Mouse (Mus musculus) cerebellum, postnatal 25 days (tissue): Measurements from ENCODE around the gene Gapdh.

Source experiments
- DNase-seq, 2 experiments: peaks; one replicate each; pipeline ENCODE4 v3.0.0; 2021; ENCODE audit warnings: mixed read lengths in 2 of 2

The Gapdh gene

DNA sequence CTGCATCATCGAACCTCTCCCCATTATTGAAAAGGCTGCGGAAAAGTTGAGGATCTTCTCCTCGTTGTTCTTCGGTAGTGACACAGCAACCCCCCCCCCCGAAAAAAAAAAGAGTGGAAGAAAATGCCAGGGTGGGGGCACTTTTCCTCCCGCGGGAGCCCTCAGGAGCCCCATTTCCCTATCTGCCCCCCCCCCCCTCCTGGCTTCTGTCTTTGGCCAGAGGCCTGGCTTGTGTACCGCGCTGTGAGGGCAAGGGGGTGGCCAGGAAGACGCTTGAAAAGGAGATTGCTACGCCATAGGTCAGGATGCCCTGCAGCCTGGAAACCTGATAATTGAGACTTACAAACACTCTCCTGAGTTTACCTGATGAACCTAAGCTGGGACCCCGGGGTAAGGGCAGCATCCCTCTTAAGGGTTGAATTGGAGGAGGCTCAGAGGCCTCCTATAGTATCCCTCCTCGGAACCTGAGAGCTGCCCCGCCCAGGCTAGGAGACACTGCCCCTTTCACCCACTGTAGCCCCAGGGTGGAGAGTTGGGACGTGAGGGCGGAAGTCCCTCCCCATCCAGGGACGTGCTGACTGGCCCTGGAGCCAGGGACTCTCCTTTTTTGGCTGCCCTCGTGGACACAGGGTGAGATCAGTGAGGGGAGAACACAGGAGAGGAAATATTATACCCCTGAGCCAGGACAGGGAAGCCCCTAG lies at the start of gene Gapdh:
Gene Gapdh, minus strand, starts transcription at position 417 of the 701 bp plus-strand sequence.
- DNase-seq, result peak; percentile 81 to 86

DNA sequence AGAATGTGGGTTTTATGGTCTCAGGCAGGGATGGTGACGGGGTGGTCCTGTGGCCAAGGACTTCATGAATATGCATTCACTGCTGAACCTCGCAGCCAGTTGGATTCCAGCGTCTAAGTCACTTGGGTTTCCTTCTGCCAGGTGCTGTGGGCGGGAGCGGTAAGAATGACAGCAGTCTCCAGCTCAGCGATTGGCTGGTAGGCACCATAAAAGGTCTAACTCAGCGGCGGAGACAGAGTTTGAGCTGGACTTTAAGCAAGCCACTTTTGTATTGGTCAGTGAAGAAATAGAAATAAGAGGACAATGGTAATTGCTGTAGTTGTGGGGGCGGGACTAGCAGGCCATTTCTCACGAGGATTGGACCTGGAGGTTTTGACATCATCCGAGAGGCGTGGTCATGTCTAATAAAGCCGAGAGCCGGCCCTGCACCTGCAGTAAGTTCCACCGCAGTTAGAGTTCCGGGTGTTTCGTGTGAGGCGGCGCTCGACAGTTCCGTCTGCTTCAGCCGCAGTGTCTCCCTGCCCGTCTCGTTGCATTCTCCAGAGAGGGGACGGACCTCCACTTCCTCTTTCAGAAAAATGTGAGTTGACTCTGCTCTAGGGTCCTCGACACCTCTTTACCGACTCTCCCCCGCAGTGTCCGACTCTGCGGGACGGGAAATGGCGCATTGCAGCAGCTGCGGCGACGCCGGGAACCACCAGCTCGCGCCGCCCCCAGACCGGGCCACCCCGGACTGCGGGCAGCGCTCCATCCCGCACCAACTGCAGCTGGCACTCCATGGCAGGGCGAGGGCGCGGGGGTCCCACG lies 49.1 kb upstream of the Gapdh start, which contains the start of gene Vamp1:
Gene Vamp1, plus strand, starts transcription at position 404 of the 807 bp plus-strand sequence.
- DNase-seq, result peak; percentile 96 to 97

GRCm38 (mm10) chr6:125213715-125214114 lies 47.4 kb upstream of the Gapdh start:
- no peak for DNase-seq

DNA sequence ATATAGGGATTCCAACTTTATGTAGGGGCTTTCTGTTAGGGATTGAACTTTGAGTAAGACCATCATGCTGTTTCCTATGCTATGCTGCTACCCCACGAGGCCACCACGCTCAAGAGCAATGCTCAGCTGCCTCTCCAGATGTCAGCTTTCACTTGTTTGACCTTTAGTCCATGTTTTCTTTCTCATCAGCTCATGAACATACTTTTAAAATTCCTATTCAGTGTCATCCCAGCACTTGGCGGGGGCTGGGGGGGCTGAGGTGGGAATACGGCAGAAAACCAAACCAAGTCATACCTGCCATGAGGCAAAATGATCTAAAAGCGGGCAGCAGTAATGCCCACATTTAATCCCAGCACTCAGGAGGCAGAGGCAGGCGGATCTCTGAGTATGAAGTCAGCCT lies 46.9 kb upstream of the Gapdh start:
- no peak for DNase-seq

DNA sequence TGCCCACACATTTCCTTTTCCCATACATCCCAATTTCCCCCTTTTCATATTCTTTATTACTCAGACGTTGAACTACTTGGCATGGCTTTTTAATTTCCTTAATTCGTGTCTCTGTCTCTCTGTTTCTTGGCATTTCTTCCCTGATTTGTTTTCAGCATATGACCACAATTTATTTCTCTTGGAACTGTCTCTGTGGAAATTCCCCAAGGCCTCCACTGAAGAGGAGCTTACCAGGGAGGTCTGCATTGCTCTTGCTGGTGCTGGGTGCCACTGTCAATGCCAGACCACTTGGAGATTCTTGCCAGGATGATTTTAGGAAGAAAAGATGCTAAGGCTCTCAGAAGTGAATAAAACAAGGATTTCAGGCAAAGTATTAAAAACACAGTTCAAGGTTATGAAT lies 46.4 kb upstream of the Gapdh start:
- no peak for DNase-seq

GRCm38 (mm10) chr6:125210436-125210835 lies 44.2 kb upstream of the Gapdh start:
- DNase-seq, result no peak

- DNase-seq, result no peak
Measured at GRCm38 (mm10) chr6:125197166-125197565, 30.9 kb upstream of the Gapdh start.

DNA sequence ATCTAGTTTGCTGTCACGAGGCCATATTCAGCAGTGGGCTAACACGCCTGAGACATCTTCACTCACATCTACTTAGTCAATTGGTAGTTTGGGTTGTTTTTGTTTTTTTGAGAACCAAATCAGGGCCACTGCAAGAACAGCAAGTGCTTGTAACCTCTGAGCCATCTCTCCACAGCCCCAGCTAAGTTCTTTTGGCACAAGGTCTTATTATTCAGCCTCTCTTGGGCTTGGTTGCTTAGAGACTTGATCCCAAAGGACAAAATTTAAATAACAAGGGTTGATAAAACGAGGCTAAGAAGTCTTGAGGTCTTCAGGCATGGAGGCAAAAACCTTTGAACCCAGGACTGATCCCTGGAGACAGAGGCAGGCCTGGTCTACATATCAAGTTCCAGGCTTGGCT lies 30.0 kb upstream of the Gapdh start:
- no peak for DNase-seq

DNA sequence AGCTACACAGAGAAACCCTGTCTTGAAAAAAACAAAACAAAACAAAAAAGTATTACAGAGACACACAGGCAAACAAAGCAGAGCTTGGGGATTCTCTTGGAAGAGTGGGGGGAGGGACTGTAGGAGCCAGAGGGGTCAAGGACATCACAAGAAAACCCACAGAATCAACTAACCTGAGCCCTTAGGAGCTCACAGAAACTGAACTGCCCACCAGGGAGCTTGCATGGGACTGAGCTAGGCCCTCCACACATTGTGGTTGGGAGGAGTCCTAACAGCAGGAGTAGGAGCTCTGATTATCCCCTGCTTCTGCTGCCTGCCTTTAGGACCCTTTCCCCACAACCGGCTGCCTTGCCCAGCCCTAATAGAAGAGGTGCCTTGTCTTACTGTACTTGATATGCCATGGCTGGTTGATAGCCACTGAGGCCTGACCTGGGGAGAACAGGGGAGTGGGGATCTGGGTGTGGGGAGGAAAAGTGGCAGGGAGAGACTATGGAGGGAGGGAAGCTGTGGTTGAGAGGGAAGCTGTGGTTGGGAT lies 29.3 kb upstream of the Gapdh start:
- no peak for DNase-seq

DNA sequence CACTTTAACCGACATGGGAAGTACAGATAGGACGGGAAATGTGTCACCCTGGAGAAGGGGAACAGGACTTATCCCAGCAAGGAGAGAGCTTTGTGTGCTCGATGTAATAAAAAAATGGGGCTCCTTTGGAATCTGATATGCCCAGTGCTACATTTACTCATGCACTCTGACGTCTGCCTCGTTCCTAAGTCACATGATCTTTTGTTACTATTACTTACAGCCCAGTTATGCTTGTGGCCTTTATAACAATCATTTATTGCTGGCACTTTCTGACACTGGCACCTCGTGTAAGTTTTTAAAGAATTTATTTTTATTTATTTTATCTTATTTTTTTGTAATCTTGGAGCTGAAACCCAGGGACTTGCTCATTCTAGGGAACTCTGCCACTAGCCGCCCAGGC lies 27.1 kb upstream of the Gapdh start:
- DNase-seq, result no peak

DNA sequence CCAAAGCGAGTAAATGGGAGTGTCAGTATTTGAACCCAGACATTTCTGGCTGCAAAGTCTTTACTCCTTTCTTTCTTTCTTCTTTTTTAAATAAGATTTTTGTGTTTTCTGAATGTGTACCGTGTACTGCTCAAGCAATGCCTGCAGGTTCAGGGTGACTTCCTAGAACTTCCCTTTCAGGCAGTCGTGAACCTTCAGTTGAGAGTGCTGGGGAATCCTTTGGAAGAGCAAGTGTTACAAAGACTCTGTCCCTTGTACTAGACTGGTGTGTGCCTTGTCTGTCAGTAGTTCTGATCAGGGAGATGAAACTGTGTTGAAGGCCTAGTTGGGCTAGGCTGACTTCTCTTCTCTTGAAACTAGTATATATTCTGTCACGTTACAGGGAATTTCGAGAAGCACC lies 26.6 kb upstream of the Gapdh start:
- no peak for DNase-seq

DNA sequence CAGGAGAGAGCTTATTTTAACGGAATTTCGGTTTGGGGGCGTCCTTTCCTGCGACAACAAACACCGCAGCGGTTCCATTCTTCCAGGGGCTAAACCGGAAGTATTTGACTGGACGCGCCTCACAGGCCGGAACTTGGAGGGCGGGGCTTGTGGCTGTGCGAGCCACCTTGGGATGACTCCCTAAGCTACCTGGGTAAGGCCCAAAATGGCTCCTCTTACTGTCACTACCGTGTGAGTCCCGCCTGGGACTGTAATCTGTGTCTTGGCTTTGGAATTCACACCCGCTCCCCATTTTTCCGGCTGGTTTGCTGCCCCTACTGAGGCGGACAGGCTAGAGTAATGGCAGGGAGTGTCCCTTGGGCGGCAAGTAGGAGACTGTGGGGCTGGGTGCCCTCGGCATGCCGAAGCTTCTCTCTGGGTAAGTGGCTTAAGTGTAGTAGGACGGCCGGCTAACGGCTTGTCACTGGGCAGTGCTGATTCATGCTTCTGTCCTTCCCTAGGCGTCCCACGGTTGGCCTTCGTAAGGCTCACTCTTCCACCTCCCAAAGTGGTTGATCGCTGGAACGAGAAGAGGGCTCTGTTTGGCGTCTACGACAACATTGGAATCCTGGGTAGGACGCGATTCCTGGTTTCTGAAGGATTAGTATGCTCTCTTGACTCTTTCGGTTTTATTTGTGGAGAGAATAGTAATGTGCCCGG lies 25.9 kb upstream of the Gapdh start:
- DNase-seq, result peak; percentile 93 to 97

DNA sequence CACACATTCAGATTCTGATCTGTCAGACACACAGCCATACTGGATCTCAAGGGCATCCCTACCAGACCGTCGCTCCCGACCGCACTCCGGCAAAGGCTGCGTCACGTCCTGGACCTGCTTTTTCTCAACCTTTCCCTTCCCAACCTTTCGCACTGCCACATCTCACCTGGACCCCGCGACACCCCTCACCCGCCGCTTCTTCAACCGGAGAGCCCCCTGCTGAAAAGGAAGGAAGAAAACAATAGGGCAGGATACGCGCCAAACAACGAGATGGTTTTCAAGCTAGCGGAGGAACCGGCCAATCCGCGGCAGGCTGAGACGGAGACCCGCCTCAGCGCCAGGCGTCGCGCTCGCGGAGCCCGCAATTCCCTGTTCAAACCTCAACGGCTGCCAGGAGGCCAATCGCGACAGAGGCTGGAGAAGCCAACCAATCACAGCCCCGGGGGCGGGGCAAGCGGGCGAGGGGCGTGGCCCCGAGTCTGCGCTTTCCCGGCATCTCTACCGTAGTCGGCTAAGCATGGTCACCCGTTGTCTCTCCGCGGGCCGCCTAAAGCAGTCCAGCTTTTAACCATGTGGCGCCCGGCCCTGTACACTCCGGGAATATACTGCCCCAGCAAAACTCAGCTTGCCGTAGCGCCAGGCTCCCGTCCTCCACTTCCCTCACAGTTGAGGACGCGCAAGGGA lies 25.2 kb upstream of the Gapdh start, which contains the start of the genes Ncapd2 and Mrpl51:
Gene Ncapd2, minus strand, starts transcription at position 370 of the 684 bp plus-strand sequence.
Gene Mrpl51, plus strand, starts transcription at position 470 of the 684 bp plus-strand sequence.
- DNase-seq, result peak; percentile 98 to 99

DNA sequence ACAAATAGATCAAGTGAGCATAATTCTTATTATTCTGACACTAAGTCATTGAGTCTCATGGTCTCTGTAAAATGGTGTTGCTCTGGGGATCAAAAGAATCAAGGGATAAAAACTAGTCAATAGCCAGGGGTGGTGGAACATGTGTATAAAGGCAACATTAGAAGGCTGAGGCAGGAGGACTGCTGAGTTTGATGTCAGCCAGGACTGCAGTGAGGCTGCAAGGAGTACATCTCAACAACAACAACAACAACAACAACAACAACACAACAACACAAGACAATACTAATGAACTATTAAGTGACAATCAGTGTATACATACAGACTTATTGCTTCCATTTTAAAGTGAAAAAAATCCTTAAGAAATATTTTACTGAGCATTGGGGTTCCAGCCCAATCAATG lies 24.5 kb upstream of the Gapdh start:
- no peak for DNase-seq

DNA sequence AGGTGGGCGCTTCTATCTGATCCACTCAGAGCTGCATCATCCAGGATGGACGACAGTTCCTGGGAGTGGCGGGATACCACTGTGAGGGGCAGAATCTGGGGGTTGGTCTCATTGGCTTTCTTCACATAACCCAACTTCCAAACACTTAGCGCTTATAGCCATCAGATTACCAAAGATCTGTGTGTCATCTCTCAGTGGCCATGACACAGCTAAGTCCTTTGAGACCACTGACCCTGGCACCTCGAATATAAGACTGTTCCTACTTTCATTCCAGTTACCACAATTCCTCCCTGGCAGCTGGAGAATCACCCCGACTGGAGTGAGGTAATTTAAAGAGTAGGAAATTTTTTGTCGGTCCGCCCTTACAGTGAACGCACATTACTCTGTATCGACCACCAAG lies 19.9 kb upstream of the Gapdh start:
- no peak for DNase-seq

- no peak for DNase-seq
Measured at GRCm38 (mm10) chr6:125182133-125182532, 15.9 kb upstream of the Gapdh start.

DNA sequence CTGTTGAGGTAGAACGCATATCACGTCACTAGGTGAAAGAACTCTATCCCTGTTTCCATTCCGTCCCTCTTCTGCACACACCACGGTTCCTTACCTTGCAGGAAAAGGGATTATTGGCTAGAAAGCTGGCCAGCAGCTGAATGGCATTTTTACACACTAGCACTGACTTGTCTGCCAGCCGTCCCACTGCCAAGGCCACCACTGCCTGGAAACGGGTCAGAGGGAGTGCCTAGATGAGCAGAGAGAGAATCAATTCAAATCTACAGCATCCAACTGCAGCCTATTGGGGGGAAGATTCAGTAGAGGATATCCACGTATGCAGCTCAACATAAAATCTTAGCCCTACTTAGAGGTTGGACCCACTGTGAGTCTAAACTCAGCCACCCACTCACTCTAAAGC lies 13.3 kb upstream of the Gapdh start:
- no peak for DNase-seq

- DNase-seq, result no peak
Measured at GRCm38 (mm10) chr6:125175469-125175868, 9.2 kb upstream of the Gapdh start.

- DNase-seq, result no peak
Measured at GRCm38 (mm10) chr6:125173256-125173655, 7.0 kb upstream of the Gapdh start.

DNA sequence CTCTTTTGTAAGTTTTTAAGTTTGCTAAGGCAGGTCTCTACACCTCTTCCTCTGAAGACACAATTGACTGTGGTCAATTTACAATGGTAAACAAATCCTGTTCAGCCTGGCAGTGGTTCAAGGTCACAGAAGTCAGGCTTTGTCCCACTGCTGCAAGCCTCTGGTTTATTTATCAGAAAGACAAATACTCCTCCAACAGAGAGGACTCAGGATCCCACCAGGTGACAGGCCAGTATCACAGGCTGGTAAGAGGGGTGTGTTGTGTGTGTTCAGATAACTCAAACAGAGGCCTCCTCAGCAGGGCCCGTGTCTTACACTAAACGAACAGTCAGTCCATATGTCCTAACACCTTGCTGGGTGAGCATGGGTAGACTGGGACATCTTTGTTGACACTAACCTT lies 6.2 kb upstream of the Gapdh start:
- DNase-seq, result no peak

GRCm38 (mm10) chr6:125170194-125170593 lies 3.9 kb upstream of the Gapdh start:
- no peak for DNase-seq

- DNase-seq, result no peak
Measured at GRCm38 (mm10) chr6:125168086-125168485, 1.8 kb upstream of the Gapdh start.
